In the genomic region with DNA sequence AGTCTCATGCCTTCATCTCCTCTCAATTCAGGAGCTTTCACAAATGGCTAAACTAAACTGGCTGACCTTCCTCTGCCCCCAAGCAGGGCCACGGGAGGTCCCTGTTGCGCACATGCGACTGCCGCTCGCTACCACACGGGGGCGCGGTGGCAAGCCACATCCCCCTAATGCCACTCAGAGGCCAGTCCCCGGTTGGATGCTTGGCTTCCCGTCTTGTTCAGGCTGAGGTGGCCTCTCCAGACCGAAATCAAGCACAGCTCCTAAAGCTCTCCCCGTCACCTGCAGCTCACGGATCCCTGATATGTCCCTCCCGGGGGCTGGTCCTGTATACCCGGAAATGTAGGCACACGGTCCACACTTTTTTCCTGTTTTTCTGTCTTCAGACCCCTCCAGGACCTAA, we compare ENCODE assay signal across 8 mouse cellular contexts. TPM values are rescaled to one million over a fixed set of nuclear protein-coding genes. Genes with fewer than 3 reads are reported as not detected.
DNase-seq lines count a peak whose midpoint lies in the region; ATAC-seq and TF ChIP-seq lines count a peak whose summit lies in the region.

No protein-coding gene starts in this region.

- H3K4me2 ChIP-seq in neural tube, embryonic 15.5 days: peak overlapping the region; percentile 91

- under 1% methylated on average over 16 of the region's 16 CpGs for WGBS in cerebellum, adult 2 months
- under 1% methylated on average over 16 of the region's 16 CpGs for WGBS in lung, adult 2 months
- WGBS in neural tube, embryonic 15.5 days: under 1% methylated on average over 16 of the region's 16 CpGs

- peak overlapping the region; percentile 47 for H3K9ac ChIP-seq in neural tube, embryonic 15.5 days (replicated peaks)

- no peaks in the 10 kb centered on the region for H3K27me3 ChIP-seq in cerebellum, adult 2 months (ENCODE audit: control insufficient read depth, insufficient read depth, low read length)
- H3K27me3 ChIP-seq in neural tube, embryonic 15.5 days (replicated peaks): peaks cover 8% of the 10 kb centered on the region

- TF ChIP-seq POLR2A in cerebellum, adult 2 months (IDR thresholded peaks at IDR 0.05; ENCODE audit: borderline replicate concordance, insufficient read depth, low read length): no peak
- TF ChIP-seq POLR2A in lung, adult 2 months (IDR thresholded peaks at IDR 0.05; ENCODE audit: borderline replicate concordance, extremely low read depth, low read depth, low read length): no peak

- peak; percentile 83 for DNase-seq in ES-CJ7 (ENCODE audit: low read depth, low spot score)
- DNase-seq in cerebellum, adult 2 months: peak; percentile 83 to 88
- peak; percentile 85 for DNase-seq in layer of hippocampus, adult 2 months (ENCODE audit: low spot score in 2 of 2)
- peak; percentile 84 for DNase-seq in lung, adult 2 months
- peak; percentile 83 for DNase-seq in testis, postnatal 14 days (ENCODE audit: low spot score)

- no peaks in the 10 kb centered on the region for H3K9me3 ChIP-seq in neural tube, embryonic 15.5 days (replicated peaks)

- H3K4me1 ChIP-seq in cerebellum, adult 2 months (ENCODE audit: control insufficient read depth, insufficient read depth, low read length): no peaks in the 10 kb centered on the region
- peaks cover 5% of the 10 kb centered on the region; the same call in 1 of the 2 replicates for H3K4me1 ChIP-seq in lung, adult 2 months (ENCODE audit: control insufficient read depth, insufficient read depth, low read length)
- peaks cover 31% of the 10 kb centered on the region for H3K4me1 ChIP-seq in neural tube, embryonic 15.5 days

- peak overlapping the region; percentile 45 for H3K4me3 ChIP-seq in cerebellum, adult 2 months (replicated peaks; ENCODE audit: insufficient read depth, low read depth, low read length)
- H3K4me3 ChIP-seq in layer of hippocampus, adult 2 months: peak overlapping the region; percentile 66
- H3K4me3 ChIP-seq in lung, adult 2 months (replicated peaks; ENCODE audit: extremely low read depth, low read depth, low read length): peak overlapping the region; percentile 60
- peak overlapping the region; percentile 73 for H3K4me3 ChIP-seq in neural tube, embryonic 15.5 days (replicated peaks)

- TF ChIP-seq CTCF in cerebellum, adult 2 months (IDR thresholded peaks at IDR 0.05; ENCODE audit: borderline replicate concordance, insufficient read depth, low read depth, low read length): peak; percentile 96
- peak; percentile 97 for TF ChIP-seq CTCF in layer of hippocampus, adult 2 months (conservative IDR thresholded peaks at IDR 0.05)
- peak; percentile 82 for TF ChIP-seq CTCF in lung, adult 2 months (IDR thresholded peaks at IDR 0.05; ENCODE audit: insufficient read depth, low read length)

- no peaks in the 10 kb centered on the region for H3K36me3 ChIP-seq in neural tube, embryonic 15.5 days

- ATAC-seq in frontal cortex, adult (ENCODE audit: low TSS enrichment): peak; percentile 48
- peak; percentile 76 to 91 for ATAC-seq in hematopoietic stem cell, adult 5-6 weeks (replicated peaks in 1 of 2; ENCODE audit: insufficient read depth in 1 of 2, low FRiP score in 2 of 2, low TSS enrichment in 1 of 2, low read depth in 1 of 2, poor library complexity in 2 of 2, severe bottlenecking in 2 of 2)
- ATAC-seq in neural tube, embryonic 15.5 days (ENCODE audit: low FRiP score): peak; percentile 6

- H3K27ac ChIP-seq in cerebellum, adult 2 months (ENCODE audit: insufficient read depth, low read length): no peak overlapping the region
- peak overlapping the region; percentile 82 for H3K27ac ChIP-seq in layer of hippocampus, adult 2 months
- H3K27ac ChIP-seq in neural tube, embryonic 15.5 days (replicated peaks): peak overlapping the region; percentile 64; the same call in 1 of the 2 replicates

RNA-seq across cellular contexts. Expression of gene Cyp46a1, which starts 1.1 kb away (rescaled TPM):
- 88.8 and 93.7 TPM in 2 replicates for polyA plus RNA-seq in cerebellum, adult 2 months (2012; rRNA removed)
- total RNA-seq in hematopoietic stem cell, adult 5-6 weeks (2017): 0.10 and 0.38 TPM in 2 replicates
- 100 to 1,000 TPM; 169 TPM for total RNA-seq in layer of hippocampus, adult 2 months (2021)
- polyA plus RNA-seq in lung, adult 2 months (2012; rRNA removed): 1.6 and 3.0 TPM in 2 replicates
- polyA plus RNA-seq in neural tube, embryonic 15.5 days (2015; fragmentation: Nextera tagmentation; extraction: Ambion mirVana): 29.5 and 33.2 TPM in 2 replicates

RNA-seq across cellular contexts. Expression of gene Hhipl1, which starts 27.0 kb away (rescaled TPM):
- polyA plus RNA-seq in cerebellum, adult 2 months (2012; rRNA removed): 4.4 and 4.8 TPM in 2 replicates
- not detected in 2 replicates for total RNA-seq in hematopoietic stem cell, adult 5-6 weeks (2017)
- total RNA-seq in layer of hippocampus, adult 2 months (2021): 1 to 10 TPM; 5.1 to 6.4 TPM
- polyA plus RNA-seq in lung, adult 2 months (2012; rRNA removed): 1.3 and 1.8 TPM in 2 replicates
- polyA plus RNA-seq in neural tube, embryonic 15.5 days (2015; fragmentation: Nextera tagmentation; extraction: Ambion mirVana): 2.7 and 3.2 TPM in 2 replicates

RNA-seq across cellular contexts. Expression of gene Eml1, which starts 37.7 kb away (rescaled TPM):
- 89.7 and 93.9 TPM in 2 replicates for polyA plus RNA-seq in cerebellum, adult 2 months (2012; rRNA removed)
- not detected in 2 replicates for total RNA-seq in hematopoietic stem cell, adult 5-6 weeks (2017)
- total RNA-seq in layer of hippocampus, adult 2 months (2021): 10 to 100 TPM; 46.6 to 47.4 TPM
- polyA plus RNA-seq in lung, adult 2 months (2012; rRNA removed): 51.5 and 70.6 TPM in 2 replicates
- polyA plus RNA-seq in neural tube, embryonic 15.5 days (2015; fragmentation: Nextera tagmentation; extraction: Ambion mirVana): 60.3 and 69.0 TPM in 2 replicates

RNA-seq across cellular contexts. Expression of gene Ccdc85c, which starts 57.8 kb away (rescaled TPM):
- polyA plus RNA-seq in cerebellum, adult 2 months (2012; rRNA removed): 75.0 and 78.6 TPM in 2 replicates
- total RNA-seq in hematopoietic stem cell, adult 5-6 weeks (2017): 1.4 and 4.4 TPM in 2 replicates
- total RNA-seq in layer of hippocampus, adult 2 months (2021): 10 to 100 TPM; 68.4 to 68.5 TPM
- 22.2 and 22.5 TPM in 2 replicates for polyA plus RNA-seq in lung, adult 2 months (2012; rRNA removed)
- polyA plus RNA-seq in neural tube, embryonic 15.5 days (2015; fragmentation: Nextera tagmentation; extraction: Ambion mirVana): 10.5 and 11.9 TPM in 2 replicates

Comparison
In these comparisons a context has a peak if more than half of its experiments do, and no peak if none do; other contexts are left out.
1. ATAC-seq: peak in every context shown above with its lines; median percentile 84 in hematopoietic stem cell, adult 5-6 weeks; 48 in frontal cortex, adult; 6 in neural tube, embryonic 15.5 days.